Mouse (Mus musculus): Measurements from ENCODE around the gene Ptcd3. TPM values are rescaled to one million over a fixed set of nuclear protein-coding genes. Genes with fewer than 3 reads are reported as not detected.

Gene Ptcd3
- polyA plus RNA-seq (2015; fragmentation: Illumina TruSeq; extraction: RNeasy Lipid Tissue Mini Kit (QIAGEN cat#74804); ENCODE audit: insufficient read depth, low replicate concordance), result 94.4 TPM

DNA sequence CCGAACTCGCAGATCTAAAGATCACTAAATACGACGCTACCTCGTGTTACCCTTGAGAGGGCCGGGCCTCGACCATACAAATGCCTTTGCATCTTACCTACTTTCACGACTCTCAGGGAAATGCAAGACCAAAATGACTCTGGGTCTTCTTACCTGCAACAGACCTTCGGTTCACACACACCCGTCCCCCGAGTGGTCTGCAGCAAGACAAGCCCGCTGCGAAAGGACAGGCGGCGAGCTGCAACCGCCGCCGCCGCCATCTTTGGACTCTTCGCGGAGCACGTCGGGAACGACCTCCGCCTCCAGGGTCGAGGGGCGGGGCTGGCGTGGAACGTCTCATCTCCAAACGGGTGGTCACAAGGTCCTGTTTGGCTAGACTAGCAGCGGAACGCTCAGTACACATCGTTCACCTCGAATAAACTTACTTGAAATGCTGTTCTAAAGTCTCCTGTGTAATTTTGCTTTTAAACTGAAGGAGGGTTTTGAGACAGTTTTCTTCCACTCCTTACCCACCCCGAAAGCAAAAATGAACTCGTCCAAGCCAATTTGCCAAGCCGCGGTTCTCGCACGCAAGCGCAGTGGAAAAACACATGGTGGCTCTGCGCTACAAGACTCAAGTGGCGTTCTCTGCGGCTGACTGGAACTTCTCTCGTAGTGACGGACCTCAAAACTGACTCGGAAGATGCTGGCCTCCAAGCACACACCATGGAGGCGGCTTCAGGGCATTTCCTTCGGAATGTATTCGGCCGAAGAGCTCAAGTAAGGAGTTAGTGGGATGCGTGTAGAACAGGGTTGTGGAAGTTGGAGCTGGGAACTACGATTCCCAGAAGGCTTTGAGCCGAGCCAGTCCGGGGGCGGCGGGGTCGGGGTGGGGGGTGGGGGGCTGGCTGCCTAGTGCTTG is at the start of gene Ptcd3, which contains the start of gene Polr1a:
Gene Ptcd3, minus strand, starts transcription at position 270 of the 901 bp plus-strand sequence.
Gene Polr1a, plus strand, starts transcription at position 573 of the 901 bp plus-strand sequence.

DNA sequence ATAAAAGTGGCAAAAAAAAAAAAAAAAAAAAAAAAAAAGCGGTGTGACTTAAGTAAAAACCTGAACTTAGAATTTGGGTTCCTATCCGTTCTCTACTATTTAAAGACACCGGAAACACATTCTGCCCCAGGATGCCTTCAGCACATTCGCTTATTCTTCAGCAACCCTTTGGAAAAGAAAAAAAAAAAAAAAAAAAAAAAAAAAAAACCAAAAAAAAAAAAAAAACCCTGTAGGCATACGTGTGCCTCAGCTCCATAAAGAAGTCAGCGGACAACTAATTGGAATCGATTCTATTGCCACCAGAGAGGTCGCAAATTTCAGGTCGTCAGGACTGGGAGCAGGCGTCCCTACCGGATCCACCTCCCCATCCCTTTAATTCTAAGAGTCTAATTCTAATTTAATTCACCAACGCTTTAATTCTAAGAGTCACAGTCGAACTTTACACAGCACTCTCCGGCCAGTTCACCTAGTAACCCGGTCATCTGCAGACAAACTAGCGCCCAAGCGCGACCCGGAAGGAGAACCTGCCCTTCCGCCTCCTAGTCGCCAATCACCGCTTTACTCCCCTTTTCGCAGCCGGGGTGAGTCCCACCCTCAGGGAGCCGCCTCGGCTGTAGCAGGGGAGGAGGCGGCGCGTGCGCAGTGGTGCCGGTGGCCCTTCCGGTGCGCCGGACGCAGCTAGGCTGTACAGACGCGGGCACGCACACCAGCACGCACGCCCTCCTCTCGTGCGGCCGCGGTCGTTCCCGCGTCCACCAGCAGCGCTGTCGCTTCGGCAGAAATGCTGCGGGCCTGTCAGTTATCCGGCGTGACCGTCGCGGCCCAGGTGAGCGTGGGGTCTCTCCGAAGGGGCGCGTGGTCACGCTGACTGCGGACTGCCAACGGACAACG is 77.6 kb downstream of the Ptcd3 start, which contains the start of gene Immt:
Gene Immt, plus strand, starts transcription at position 642 of the 891 bp plus-strand sequence.

Other genes starting within 250 kb of the Ptcd3 start
- gene Reep1, start 201.2 kb downstream of the Ptcd3 start, polyA plus RNA-seq (2015; fragmentation: Illumina TruSeq; extraction: RNeasy Lipid Tissue Mini Kit (QIAGEN cat#74804); ENCODE audit: insufficient read depth, low replicate concordance), result 1.2 TPM
- 33.6 TPM for gene Mrpl35, start 81.8 kb downstream of the Ptcd3 start, polyA plus RNA-seq (2015; fragmentation: Illumina TruSeq; extraction: RNeasy Lipid Tissue Mini Kit (QIAGEN cat#74804); ENCODE audit: insufficient read depth, low replicate concordance)
- 138 TPM for gene Immt, start 77.4 kb downstream of the Ptcd3 start, polyA plus RNA-seq (2015; fragmentation: Illumina TruSeq; extraction: RNeasy Lipid Tissue Mini Kit (QIAGEN cat#74804); ENCODE audit: insufficient read depth, low replicate concordance)
- 29.9 TPM for gene Polr1a, start 303 bp upstream of the Ptcd3 start, polyA plus RNA-seq (2015; fragmentation: Illumina TruSeq; extraction: RNeasy Lipid Tissue Mini Kit (QIAGEN cat#74804); ENCODE audit: insufficient read depth, low replicate concordance)
- gene St3gal5, start 188.8 kb upstream of the Ptcd3 start, polyA plus RNA-seq (2015; fragmentation: Illumina TruSeq; extraction: RNeasy Lipid Tissue Mini Kit (QIAGEN cat#74804); ENCODE audit: insufficient read depth, low replicate concordance), result 37.6 TPM

All from spleen, adult 10 weeks (tissue).